Mouse (Mus musculus): ENCODE data around the gene Bsdc1. TPM values are rescaled to one million over a fixed set of nuclear protein-coding genes. Genes with fewer than 3 reads are reported as not detected.
"Not testable (repeated sequence)": the region's sequence is repeated elsewhere in the genome, so short reads cannot be mapped to it uniquely, and the experiment has no call there.

Gene Bsdc1
- polyA plus RNA-seq, 1 experiment from 2014 or later = 25.0 TPM

DNA sequence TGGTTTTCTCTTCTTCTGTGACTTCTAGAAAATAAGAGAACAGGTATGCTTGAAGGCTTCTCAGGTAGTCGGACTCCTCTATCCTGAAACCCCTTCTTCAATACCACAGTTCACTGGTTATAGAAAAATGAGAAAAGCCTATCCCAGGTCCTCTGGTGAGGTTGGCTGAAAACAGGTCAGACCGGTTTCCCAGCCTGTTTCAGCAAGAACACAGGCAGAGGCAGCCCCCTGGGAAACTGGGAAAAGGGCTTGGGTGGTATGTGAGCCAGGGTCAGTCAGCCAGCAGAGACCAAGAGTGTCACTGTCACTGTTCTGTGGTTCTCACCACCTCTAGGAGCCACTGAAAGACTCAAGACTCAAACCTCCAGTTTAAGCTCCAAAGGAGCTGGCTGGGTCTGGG lies 55.5 kb downstream of the Bsdc1 start:
- no peak overlapping the region for H3K9ac ChIP-seq (ENCODE audit: low read length)
- WGBS = 43% methylated on average over 2 of the region's 2 CpGs
- H3K27me3 ChIP-seq (ENCODE audit: control insufficient read depth, insufficient read depth, low read length) = no peaks in the 10 kb centered on the region
- no peak overlapping the region for H3K4me3 ChIP-seq (ENCODE audit: low read length)
- no peak overlapping the region for H3K4me2 ChIP-seq (ENCODE audit: low read depth, low read length)
- H3K36me3 ChIP-seq (ENCODE audit: control insufficient read depth, insufficient read depth) = peaks cover 29% of the 10 kb centered on the region
- H3K27ac ChIP-seq (ENCODE audit: low read length) = 0 out of 2 replicates have a peak overlapping the region, but pooled peaks have one; percentile 30
- peaks cover 20% of the 10 kb centered on the region for H3K4me1 ChIP-seq (ENCODE audit: control insufficient read depth, insufficient read depth, low read length)
- H3K9me3 ChIP-seq (replicated peaks; ENCODE audit: control insufficient read depth, low read length) = no peaks in the 10 kb centered on the region
- no peak for ATAC-seq (replicated peaks; ENCODE audit: extremely low read depth, insufficient read depth, low FRiP score)

DNA sequence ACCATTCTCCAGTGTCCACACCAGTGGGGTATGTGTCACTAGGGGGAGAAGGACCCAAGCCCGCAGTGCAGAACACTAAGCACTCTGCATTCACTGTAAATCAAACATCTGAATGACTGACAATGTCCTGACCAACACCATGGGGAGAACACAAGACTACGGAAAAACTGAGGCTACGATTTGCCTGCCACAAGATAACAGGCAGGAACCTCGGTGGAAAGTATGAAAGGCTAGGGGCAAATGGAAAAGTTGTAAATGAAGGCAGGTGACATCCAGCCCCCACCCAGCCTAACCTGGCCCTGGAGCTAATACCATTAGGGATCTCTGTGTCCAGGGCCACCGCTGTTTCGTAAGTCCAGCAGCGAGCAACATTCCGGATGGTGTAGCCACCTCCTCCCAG lies 57.1 kb downstream of the Bsdc1 start:
- ATAC-seq (replicated peaks; ENCODE audit: extremely low read depth, insufficient read depth, low FRiP score) = no peak
- no peak overlapping the region for H3K27ac ChIP-seq (ENCODE audit: low read length)
- no peak overlapping the region for H3K4me3 ChIP-seq (ENCODE audit: low read length)
- no peak overlapping the region for H3K4me2 ChIP-seq (ENCODE audit: low read depth, low read length)
- no peaks in the 10 kb centered on the region for H3K27me3 ChIP-seq (ENCODE audit: control insufficient read depth, insufficient read depth, low read length)
- peaks cover 11% of the 10 kb centered on the region for H3K4me1 ChIP-seq (ENCODE audit: control insufficient read depth, insufficient read depth, low read length)
- WGBS = 81% methylated on average over 8 of the region's 8 CpGs
- no peak overlapping the region for H3K9ac ChIP-seq (ENCODE audit: low read length)
- H3K9me3 ChIP-seq (replicated peaks; ENCODE audit: control insufficient read depth, low read length) = no peaks in the 10 kb centered on the region
- H3K36me3 ChIP-seq (ENCODE audit: control insufficient read depth, insufficient read depth) = peaks cover 43% of the 10 kb centered on the region

DNA sequence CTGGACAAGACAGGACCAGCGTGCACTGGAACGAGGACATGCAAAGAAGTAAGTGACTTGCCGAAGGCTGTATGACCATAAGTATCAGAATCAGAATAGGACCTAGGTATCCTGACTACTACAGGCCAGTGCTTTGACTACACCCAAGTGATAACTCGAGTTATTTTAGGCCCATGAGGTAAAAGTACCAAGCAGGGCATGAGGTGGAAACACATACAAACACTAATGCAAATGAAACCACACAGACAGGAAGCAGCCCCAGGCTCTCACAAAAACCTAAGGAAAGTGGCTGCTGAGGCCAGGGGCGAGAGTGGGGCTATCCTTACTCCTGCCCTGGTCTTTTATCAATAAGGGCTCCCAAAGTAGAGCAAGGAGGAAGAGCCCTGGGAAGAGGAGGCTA lies 64.0 kb downstream of the Bsdc1 start:
- H3K9ac ChIP-seq (ENCODE audit: low read length) = no peak overlapping the region
- no peak overlapping the region for H3K4me2 ChIP-seq (ENCODE audit: low read depth, low read length)
- H3K4me1 ChIP-seq (ENCODE audit: control insufficient read depth, insufficient read depth, low read length) = peaks cover 10% of the 10 kb centered on the region
- no peak overlapping the region for H3K4me3 ChIP-seq (ENCODE audit: low read length)
- WGBS = 73% methylated on average over 5 of the region's 5 CpGs
- no peaks in the 10 kb centered on the region for H3K27me3 ChIP-seq (ENCODE audit: control insufficient read depth, insufficient read depth, low read length)
- ATAC-seq (replicated peaks; ENCODE audit: extremely low read depth, insufficient read depth, low FRiP score) = no peak
- peaks cover 61% of the 10 kb centered on the region for H3K36me3 ChIP-seq (ENCODE audit: control insufficient read depth, insufficient read depth)
- H3K9me3 ChIP-seq (replicated peaks; ENCODE audit: control insufficient read depth, low read length) = no peaks in the 10 kb centered on the region
- H3K27ac ChIP-seq (ENCODE audit: low read length) = peak overlapping the region; percentile 4

DNA sequence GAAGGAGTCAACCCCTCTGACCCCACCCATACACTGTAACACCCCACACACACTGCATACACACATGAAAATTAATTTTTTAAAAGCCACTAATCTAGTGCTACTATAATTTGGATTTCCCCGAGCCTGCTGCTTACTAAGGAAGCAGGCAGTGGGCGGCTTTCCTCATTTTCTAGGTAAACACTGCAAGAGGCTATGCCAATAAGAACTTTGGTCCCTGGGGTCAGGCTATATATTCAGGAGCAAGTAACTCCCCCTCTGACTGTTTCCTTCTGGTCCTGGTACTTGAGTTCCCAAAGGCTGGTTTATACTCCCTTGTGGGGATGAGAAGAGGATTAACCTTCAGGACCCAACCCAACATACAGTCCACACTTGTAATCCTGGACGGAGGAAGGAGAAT lies 64.5 kb downstream of the Bsdc1 start:
- no peaks in the 10 kb centered on the region for H3K27me3 ChIP-seq (ENCODE audit: control insufficient read depth, insufficient read depth, low read length)
- H3K9me3 ChIP-seq (replicated peaks; ENCODE audit: control insufficient read depth, low read length) = no peaks in the 10 kb centered on the region
- no peak overlapping the region for H3K4me2 ChIP-seq (ENCODE audit: low read depth, low read length)
- WGBS = 79% methylated on average over 3 of the region's 3 CpGs
- H3K4me3 ChIP-seq (ENCODE audit: low read length) = no peak overlapping the region
- H3K36me3 ChIP-seq (ENCODE audit: control insufficient read depth, insufficient read depth) = peaks cover 61% of the 10 kb centered on the region
- H3K4me1 ChIP-seq (ENCODE audit: control insufficient read depth, insufficient read depth, low read length) = peaks cover 10% of the 10 kb centered on the region
- no peak overlapping the region for H3K27ac ChIP-seq (ENCODE audit: low read length)
- H3K9ac ChIP-seq (ENCODE audit: low read length) = no peak overlapping the region
- no peak for ATAC-seq (replicated peaks; ENCODE audit: extremely low read depth, insufficient read depth, low FRiP score)

DNA sequence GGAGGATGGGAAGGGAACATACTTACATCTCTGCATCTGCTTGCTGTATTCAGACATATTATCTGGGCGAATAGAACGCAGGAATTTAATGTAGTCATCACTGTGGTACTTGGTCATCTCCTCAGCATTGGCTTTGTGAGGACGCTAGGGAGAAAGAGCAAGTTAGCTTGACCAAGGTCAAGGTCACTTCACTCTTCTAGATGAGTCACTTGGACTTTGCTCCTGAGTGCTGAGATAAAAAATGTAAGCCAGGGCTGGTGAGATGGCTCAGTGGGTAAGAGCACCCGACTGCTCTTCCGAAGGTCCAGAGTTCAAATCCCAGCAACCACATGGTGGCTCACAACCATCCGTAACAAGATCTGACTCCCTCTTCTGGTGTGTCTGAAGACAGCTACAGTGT lies 67.5 kb downstream of the Bsdc1 start:
- peaks cover 49% of the 10 kb centered on the region for H3K36me3 ChIP-seq (ENCODE audit: control insufficient read depth, insufficient read depth)
- not testable (repeated sequence) for H3K4me1 ChIP-seq (ENCODE audit: control insufficient read depth, insufficient read depth, low read length)

More for the DNA sequence above, 67.5 kb downstream of the Bsdc1 start:
- WGBS = 84% methylated on average over 5 of the region's 6 CpGs
- not testable (repeated sequence) for H3K27me3 ChIP-seq (ENCODE audit: control insufficient read depth, insufficient read depth, low read length); H3K4me3 ChIP-seq (ENCODE audit: low read length); H3K9ac ChIP-seq (ENCODE audit: low read length); H3K9me3 ChIP-seq (replicated peaks; ENCODE audit: control insufficient read depth, low read length); H3K27ac ChIP-seq (ENCODE audit: low read length); ATAC-seq (replicated peaks; ENCODE audit: extremely low read depth, insufficient read depth, low FRiP score); H3K4me2 ChIP-seq (ENCODE audit: low read depth, low read length)

Other genes with a start within 250 kb of the Bsdc1 start
- 2.2 and 2.3 TPM in 2 replicates for gene C77080, start 200.2 kb upstream of the Bsdc1 start, polyA plus RNA-seq (2015; fragmentation: Nextera tagmentation; extraction: Ambion mirVana)
- 1.8 and 1.9 TPM in 2 replicates for gene Sync, start 174.0 kb upstream of the Bsdc1 start, polyA plus RNA-seq (2015; fragmentation: Nextera tagmentation; extraction: Ambion mirVana)
- gene Rbbp4, start 126.2 kb upstream of the Bsdc1 start, polyA plus RNA-seq (2015; fragmentation: Nextera tagmentation; extraction: Ambion mirVana) = 259 and 291 TPM in 2 replicates
- 36.9 and 41.7 TPM in 2 replicates for gene Zbtb8os, start 125.9 kb upstream of the Bsdc1 start, polyA plus RNA-seq (2015; fragmentation: Nextera tagmentation; extraction: Ambion mirVana)
- gene Zbtb8a, start 83.5 kb upstream of the Bsdc1 start, polyA plus RNA-seq (2015; fragmentation: Nextera tagmentation; extraction: Ambion mirVana) = 10.1 and 11.3 TPM in 2 replicates
- 6.3 and 7.2 TPM in 2 replicates for gene Zbtb8b, start 20.7 kb upstream of the Bsdc1 start, polyA plus RNA-seq (2015; fragmentation: Nextera tagmentation; extraction: Ambion mirVana)
- gene Tssk3, start 29.4 kb downstream of the Bsdc1 start, polyA plus RNA-seq (2015; fragmentation: Nextera tagmentation; extraction: Ambion mirVana) = not detected in 2 replicates
- gene Fam229a, start 29.6 kb downstream of the Bsdc1 start, polyA plus RNA-seq (2015; fragmentation: Nextera tagmentation; extraction: Ambion mirVana) = not detected in 2 replicates
- 262 and 287 TPM in 2 replicates for gene Marcksl1, start 52.0 kb downstream of the Bsdc1 start, polyA plus RNA-seq (2015; fragmentation: Nextera tagmentation; extraction: Ambion mirVana)
- gene Hdac1, start 81.1 kb downstream of the Bsdc1 start, polyA plus RNA-seq (2015; fragmentation: Nextera tagmentation; extraction: Ambion mirVana) = 123 and 139 TPM in 2 replicates
- gene Lck, start 112.1 kb downstream of the Bsdc1 start, polyA plus RNA-seq (2015; fragmentation: Nextera tagmentation; extraction: Ambion mirVana) = 45.9 and 121 TPM in 2 replicates
- 5.1 and 5.7 TPM in 2 replicates for gene Fam167b, start 117.0 kb downstream of the Bsdc1 start, polyA plus RNA-seq (2015; fragmentation: Nextera tagmentation; extraction: Ambion mirVana)
- gene Eif3i, start 139.1 kb downstream of the Bsdc1 start, polyA plus RNA-seq (2015; fragmentation: Nextera tagmentation; extraction: Ambion mirVana) = 178 and 180 TPM in 2 replicates
- gene Tmem234, start 139.1 kb downstream of the Bsdc1 start, polyA plus RNA-seq (2015; fragmentation: Nextera tagmentation; extraction: Ambion mirVana) = 148 and 152 TPM in 2 replicates
- gene Dcdc2b, start 152.7 kb downstream of the Bsdc1 start, polyA plus RNA-seq (2015; fragmentation: Nextera tagmentation; extraction: Ambion mirVana) = 1.8 and 2.7 TPM in 2 replicates
- gene Iqcc, start 157.5 kb downstream of the Bsdc1 start, polyA plus RNA-seq (2015; fragmentation: Nextera tagmentation; extraction: Ambion mirVana) = 22.7 and 22.9 TPM in 2 replicates
- gene Ccdc28b, start 162.4 kb downstream of the Bsdc1 start, polyA plus RNA-seq (2015; fragmentation: Nextera tagmentation; extraction: Ambion mirVana) = 50.9 and 55.0 TPM in 2 replicates
- gene Txlna, start 179.5 kb downstream of the Bsdc1 start, polyA plus RNA-seq (2015; fragmentation: Nextera tagmentation; extraction: Ambion mirVana) = 47.0 and 48.9 TPM in 2 replicates
- gene Kpna6, start 211.2 kb downstream of the Bsdc1 start, polyA plus RNA-seq (2015; fragmentation: Nextera tagmentation; extraction: Ambion mirVana) = 16.1 and 18.0 TPM in 2 replicates
- gene Tmem39b, start 235.3 kb downstream of the Bsdc1 start, polyA plus RNA-seq (2015; fragmentation: Nextera tagmentation; extraction: Ambion mirVana) = 6.2 and 6.6 TPM in 2 replicates

All from heart, embryonic 16.5 days (tissue).